Mouse (Mus musculus) kidney, adult 11 months (tissue): ENCODE data around the gene Smad1.
"Not testable (repeated sequence)": the region's sequence is repeated elsewhere in the genome, so short reads cannot be mapped to it uniquely, and the experiment has no call there.

ENCODE experiments used
- DNase-seq: peaks from one replicate; pipeline ENCODE4 v3.0.0; 2022

Smad1 gene

DNA sequence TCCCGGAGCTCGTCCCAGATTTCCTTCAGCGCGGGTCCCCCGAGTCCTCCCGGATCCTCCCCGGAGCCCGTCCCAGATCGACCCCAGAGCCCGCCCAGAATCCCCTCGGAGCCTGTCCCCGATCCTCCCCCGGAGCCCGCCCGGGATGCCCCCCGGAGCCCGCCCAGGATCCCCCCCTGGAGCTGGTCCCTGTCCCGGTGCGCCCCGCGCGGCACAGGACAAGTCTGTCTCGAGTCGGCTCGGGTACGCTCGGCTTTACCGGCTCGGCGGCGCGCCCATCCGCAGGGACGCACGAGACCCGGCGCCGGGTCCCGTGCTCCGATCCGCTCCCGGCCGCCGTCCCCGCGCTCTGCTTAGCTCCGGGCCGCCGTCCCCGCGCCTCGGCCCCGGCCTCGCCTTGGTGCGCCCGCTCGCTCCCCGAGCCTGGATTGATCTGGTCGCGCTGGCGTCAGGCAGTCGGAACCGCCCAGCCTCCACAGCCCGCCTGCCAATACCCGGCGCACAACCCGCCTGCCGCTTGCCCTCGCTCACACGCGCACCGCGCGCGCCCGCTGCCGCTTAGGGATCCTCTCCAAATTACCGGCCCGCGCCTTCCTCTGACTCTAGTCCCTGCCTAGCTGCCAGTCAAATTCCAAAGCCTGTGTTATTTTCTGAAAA lies at the start of gene Smad1:
Smad1 (minus strand) TSS at position 525 of the 657 bp plus-strand sequence.
- peak; percentile 93 for DNase-seq

DNA sequence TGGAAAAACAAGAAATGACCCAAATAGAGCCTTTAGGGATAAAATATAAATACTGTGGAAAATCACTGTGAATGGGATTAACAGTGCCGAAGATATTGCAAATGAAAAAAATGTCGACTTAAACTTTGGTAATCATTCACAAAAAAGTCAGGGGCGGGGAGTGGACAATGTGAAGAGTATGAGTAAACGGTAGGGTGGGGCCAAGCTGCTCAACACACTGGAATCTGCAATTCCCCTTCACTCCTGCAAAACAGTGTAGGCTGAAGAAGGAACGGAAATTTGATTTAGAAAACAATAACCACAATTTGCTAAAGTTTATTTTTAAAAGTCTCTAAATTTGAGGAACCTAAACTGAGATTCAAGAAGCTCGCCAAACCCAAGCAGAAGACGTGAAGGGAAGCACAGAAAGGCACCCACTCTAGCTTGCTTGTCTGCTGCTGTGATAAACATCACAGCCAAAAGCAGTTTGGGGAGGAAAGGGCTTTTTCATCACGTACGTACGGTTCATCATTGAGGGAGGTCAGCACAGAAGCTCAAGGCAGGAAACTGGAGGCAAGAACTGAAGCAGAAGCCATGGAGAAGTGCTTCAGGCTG lies 48.0 kb upstream of the Smad1 start:
- no peak for DNase-seq

GRCm38 (mm10) chr8:79443460-79444098 lies 44.3 kb upstream of the Smad1 start:
- no peak for DNase-seq

DNA sequence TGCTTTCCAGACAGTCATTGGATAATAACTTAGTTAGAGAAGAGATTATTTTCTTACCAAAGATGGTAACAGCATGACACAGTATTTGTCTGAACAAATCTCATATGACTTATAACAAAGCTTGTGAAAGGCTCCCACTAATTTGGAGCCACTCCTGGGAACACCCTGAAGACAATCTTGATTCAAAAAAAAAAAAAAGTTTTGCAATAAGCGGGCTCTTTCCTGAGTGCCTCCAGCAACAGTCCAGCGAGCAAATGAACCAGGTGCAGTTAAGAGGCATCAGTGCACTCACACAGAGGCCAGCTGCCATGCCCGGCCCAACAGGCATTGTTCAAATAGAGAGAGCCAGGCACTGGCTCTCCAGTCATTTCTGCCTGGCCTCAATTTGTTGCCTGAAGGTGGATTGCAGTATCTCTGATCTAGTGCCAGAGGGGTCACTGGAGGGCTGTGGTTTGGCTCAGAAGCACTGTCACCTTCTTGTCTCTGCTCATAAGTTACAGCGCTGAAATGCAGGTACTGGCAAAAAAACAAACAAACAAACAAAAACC lies 34.7 kb upstream of the Smad1 start:
- no peak for DNase-seq

GRCm38 (mm10) chr8:79414907-79415306 lies 15.6 kb upstream of the Smad1 start:
- no peak for DNase-seq

GRCm38 (mm10) chr8:79410501-79410900 lies 11.2 kb upstream of the Smad1 start:
- no peak for DNase-seq

DNA sequence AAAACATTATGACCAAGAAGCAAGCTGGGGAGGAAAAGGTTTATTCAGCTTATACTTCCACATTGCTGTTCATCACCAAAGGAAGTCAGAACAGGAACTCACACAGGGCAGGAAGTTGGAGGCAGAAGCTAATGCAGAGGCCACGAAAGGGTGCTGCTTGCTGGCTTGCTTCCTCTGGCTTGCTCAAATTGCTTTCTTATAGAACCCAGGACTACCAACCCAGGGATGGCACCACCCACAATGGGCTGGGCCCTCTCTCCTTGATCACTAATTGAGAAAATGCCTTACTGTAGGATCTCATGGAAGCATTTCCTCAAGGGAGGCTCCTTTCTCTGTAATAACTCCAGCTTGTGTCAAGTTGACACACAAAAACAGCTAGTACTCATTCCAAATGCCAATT lies 8.0 kb upstream of the Smad1 start:
- not testable (repeated sequence) for DNase-seq

- DNase-seq, result peak; percentile 69
Measured at GRCm38 (mm10) chr8:79404895-79405557, 5.7 kb upstream of the Smad1 start.

GRCm38 (mm10) chr8:79400671-79401070 lies 1.4 kb upstream of the Smad1 start:
- no peak for DNase-seq

DNA sequence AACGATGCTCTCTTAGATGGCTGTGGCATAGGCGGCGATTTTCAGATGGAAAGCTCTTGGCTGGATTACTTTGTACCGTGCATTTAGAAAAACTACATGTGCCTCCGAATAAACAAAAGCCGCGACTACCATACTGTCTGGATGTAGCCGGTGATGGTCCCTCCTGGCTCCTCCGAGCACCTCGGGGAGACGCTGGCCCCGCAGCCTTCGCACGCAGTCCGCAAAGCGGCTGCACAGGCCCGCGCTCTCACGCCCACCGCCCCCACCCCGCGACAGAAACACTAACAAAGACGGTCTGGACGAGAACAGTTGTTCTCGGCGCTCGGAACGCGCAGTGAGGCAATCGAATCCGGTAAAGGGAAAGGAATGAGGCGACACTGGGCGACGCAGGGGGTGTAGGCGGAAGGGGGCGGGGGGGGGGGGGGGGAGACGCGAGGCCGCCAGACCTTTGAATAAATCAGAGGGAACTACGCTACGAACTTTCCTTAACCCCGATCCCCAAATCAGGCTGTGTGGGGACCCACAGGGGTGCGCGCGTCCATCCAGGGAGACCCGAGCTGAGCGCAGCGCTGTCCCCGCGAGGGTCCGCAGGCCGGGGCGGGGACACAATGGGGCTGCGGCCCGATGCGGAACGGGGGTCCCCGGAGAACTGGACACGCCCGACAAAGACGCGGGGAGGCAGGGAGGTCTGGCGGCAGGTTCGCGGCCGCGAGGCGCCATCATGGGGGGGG lies 902 bp downstream of the Smad1 start:
- no peak for DNase-seq

- DNase-seq, result no peak
Measured at GRCm38 (mm10) chr8:79397705-79398250, 1.5 kb downstream of the Smad1 start.

DNA sequence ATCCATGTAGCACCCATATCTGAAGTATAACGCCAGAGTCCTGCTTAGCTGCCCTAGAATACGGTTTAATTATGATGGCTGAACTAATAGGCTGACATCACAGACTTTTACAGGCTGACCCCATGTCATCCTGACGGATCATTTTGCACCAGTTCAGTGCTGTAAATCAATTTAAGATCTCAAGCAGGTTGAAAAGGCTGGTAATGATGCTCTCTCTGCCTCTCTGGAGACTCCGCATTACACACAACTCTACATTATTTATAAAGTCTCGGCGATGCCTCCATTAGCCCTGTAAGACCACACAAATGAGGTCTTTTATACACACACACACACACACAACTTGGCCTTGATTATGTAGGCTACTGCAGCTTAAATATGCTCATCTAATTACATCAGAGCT lies 2.4 kb downstream of the Smad1 start:
- no peak for DNase-seq

DNA sequence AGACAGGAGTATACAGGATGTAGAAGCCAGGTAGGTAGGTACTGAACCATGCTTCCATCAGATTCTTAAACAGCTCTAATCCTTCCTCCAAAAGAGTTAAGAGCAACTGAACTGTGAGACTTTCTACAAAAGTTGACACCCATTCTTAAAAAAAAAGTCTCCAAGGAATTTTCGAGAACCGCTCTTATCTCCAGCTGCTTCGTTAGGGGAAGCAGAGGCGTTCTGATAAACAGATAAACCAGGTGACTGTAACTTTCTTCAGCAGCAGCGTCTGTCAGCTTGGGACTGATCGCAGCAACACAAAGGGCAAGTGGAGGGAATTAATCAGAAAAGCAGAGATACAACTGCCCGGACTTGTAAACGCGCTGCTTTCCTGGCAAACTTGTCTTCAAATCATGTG lies 5.3 kb downstream of the Smad1 start:
- DNase-seq, result no peak

DNA sequence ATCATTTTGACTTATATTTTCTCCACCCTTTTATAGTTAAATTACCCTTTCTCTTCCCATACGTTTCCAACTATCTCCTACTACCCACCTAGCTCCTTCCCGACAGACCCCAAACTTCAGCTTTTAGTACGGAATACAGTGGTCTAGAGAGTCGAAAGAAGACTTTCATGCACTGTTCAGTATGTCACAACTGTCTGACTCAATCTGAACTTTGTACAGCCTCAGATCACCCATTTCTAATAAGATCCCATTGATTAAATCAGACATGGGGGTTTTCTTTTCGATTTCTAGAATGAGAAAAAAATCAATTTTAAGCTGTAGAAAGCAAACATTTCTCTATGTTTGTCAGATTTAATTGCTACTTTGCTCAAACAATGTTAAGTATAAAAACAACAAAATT lies 6.1 kb downstream of the Smad1 start:
- DNase-seq, result no peak

GRCm38 (mm10) chr8:79392649-79393048 lies 6.7 kb downstream of the Smad1 start:
- no peak for DNase-seq

DNA sequence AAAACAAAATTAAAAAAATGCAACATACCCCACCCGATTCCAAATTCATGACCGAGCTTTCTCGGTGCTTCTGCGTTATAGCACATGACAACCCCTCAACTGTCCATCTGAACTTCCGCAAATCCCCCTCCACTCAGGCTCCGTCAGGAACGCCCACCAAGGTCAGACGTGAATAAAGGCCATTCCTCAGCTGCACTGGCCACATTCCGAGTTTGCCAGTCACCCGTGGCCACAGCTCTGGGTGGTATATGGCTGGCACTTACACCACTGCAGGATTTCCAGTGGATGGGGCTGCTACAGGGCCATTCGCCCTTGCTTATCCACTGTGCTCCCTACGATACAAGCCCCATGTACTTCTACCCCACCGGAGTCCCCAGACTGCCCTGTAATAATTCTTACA lies 7.9 kb downstream of the Smad1 start:
- no peak for DNase-seq

GRCm38 (mm10) chr8:79389074-79389786 lies 10.1 kb downstream of the Smad1 start:
- peak; percentile 88 for DNase-seq

- DNase-seq, result no peak
Measured at GRCm38 (mm10) chr8:79386831-79387230, 12.5 kb downstream of the Smad1 start.

GRCm38 (mm10) chr8:79386358-79386757 lies 13.0 kb downstream of the Smad1 start:
- DNase-seq, result no peak

DNA sequence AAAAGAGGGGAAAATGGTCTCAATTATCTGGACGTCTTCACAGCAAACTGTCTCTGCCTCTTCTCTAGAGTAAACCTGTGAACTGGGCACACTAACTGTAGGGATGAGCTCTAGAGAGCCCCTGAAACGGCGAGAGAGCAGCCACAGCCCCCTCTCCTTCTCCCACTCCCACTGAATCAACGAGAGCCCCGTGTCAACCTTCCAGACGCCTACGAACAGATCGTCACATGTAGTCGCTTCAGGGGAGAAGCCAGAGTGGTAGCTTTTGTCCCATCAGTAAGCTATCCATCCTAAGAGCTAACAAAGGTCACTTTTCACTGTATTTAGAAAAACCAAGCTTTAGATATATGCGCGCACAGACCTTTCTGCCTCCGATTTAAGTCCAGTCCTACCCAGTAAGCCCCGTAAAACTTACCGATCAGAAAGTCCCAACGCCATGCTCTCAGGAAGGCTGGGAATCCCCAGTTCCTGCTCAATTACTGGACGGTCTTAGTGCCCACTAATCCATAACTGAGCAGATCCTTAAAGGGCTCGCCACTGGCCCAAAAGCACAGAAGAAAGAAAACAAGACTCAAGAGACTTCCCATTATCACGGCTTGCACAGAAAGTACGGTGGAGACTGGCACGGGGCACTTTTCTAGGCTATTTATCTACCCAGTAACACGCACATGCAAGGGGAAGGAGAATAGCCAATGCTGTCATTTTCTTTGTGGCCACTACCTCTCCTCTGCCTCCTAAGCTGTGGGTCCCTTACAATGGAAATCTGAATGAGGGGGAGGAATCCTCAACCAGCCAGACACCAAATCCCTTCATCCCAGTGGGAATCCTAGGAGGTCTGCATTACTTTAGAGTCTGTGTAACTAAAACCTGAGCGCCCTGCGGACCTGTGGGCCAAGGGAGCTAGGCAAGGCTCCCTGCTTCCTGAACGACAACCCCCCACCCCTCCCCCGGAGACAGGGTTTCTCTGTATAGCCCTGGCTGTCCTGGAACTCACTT lies 14.7 kb downstream of the Smad1 start:
- no peak for DNase-seq

- DNase-seq, result no peak
Measured at GRCm38 (mm10) chr8:79382857-79383262, 16.5 kb downstream of the Smad1 start.
